Mouse (Mus musculus) stomach, embryonic 16.5 days (tissue): ENCODE data around the gene Vmn1r206. TPM values are rescaled to one million over a fixed set of nuclear protein-coding genes. Genes with fewer than 3 reads are reported as not detected.
"Not testable (repeated sequence)": the region's sequence is repeated elsewhere in the genome, so short reads cannot be mapped to it uniquely, and the experiment has no call there.

Experiments
- ATAC-seq: fragments of 200-750 bp; cut with Nextera tagmentation; 2 replicates; pipeline ENCODE4 v1.8.0; 2017; ENCODE audit warnings: moderate number of reproducible peaks, moderate TSS enrichment; ENCODE audit not compliant: insufficient read depth, low FRiP score
- H3K27ac ChIP-seq: fragments of 300-500 bp; sonication (generic); 2 replicates; pipeline ENCODE4 v1.5.1; 2014; ENCODE audit warnings: low read length
- H3K27me3 ChIP-seq: fragments of 300-500 bp; sonication (generic); 2 replicates; pipeline ENCODE4 v1.6.1; 2014; ENCODE audit warnings: low read length, control low read depth, mixed read lengths; ENCODE audit not compliant: control insufficient read depth, insufficient read depth
- H3K36me3 ChIP-seq: fragments of 300-500 bp; sonication (generic); 2 replicates; pipeline ENCODE4 v1.6.1; 2014; ENCODE audit warnings: low read length; ENCODE audit not compliant: control insufficient read depth, insufficient read depth
- H3K4me1 ChIP-seq: fragments of 300-500 bp; sonication (generic); 2 replicates; pipeline ENCODE4 v1.6.1; 2014; ENCODE audit warnings: low read length, control low read depth, mixed read lengths; ENCODE audit not compliant: control insufficient read depth, insufficient read depth
- H3K4me2 ChIP-seq: fragments of 300-500 bp; sonication (generic); 2 replicates; pipeline ENCODE4 v1.6.1; 2014; ENCODE audit warnings: low read depth, low read length, mixed read lengths
- H3K4me3 ChIP-seq: fragments of 300-500 bp; sonication (generic); replicated peaks from 2 replicates; pipeline ENCODE4 v1.5.1; 2014; ENCODE audit warnings: mild to moderate bottlenecking, low read length
- H3K9ac ChIP-seq: fragments of 300-500 bp; sonication (generic); 2 replicates; pipeline ENCODE4 v1.6.1; 2014; ENCODE audit warnings: low read length
- H3K9me3 ChIP-seq: fragments of 300-500 bp; sonication (generic); replicated peaks from 2 replicates; pipeline ENCODE4 v1.6.1; 2016; ENCODE audit warnings: low read length, control low read depth; ENCODE audit not compliant: control insufficient read depth
- WGBS: fragments of 180-500 bp; shearing (Covaris S2); extraction: QIAGEN DNeasy Blood & Tissue Kit; methylation state at CpG from one replicate; pipeline ENCODE4 v1.1.7; 2014; 5-methylcytosine and 5-hydroxymethylcytosine counted together
- polyA plus RNA-seq: library from polyadenylated mRNA; unstranded; fragments of >200 nt; fragmentation: Nextera tagmentation; extraction: Ambion mirVana; gene quantifications from 2 replicates; pipeline ENCODE4 v1.2.1, GENCODE M21; 2015

The Vmn1r206 gene
- not detected in 2 replicates for polyA plus RNA-seq

GRCm38 (mm10) chr13:22624151-22624550, at the start of gene Vmn1r206:
TSS of gene Vmn1r206 (minus strand) at chr13:22624251.
- not testable (repeated sequence) for H3K27me3 ChIP-seq, H3K4me1 ChIP-seq, ATAC-seq, H3K4me2 ChIP-seq, H3K36me3 ChIP-seq, H3K9me3 ChIP-seq, H3K4me3 ChIP-seq, H3K27ac ChIP-seq, H3K9ac ChIP-seq

DNA sequence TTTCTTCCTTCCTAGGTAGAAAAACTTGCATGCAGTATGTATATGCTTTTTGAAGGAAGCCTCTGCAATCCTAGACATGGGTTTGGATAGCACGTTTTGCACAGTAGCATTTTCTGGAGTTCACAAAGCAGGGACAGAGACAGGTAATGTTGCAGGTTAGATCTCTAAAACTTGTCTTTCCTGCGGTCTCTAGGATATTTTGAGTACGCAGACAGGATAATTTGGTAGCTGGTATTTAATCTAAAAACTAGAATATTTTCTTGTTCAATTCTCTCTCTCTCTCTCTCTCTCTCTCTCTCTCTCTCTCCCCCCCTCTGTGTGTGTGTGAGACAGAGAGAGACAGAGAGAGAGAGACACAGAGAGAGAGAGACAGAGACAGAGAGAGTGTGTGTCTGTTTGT, 31.2 kb downstream of the Vmn1r206 start, which contains the start of gene Vmn1r205:
TSS of gene Vmn1r205 (minus strand) at position 101 of the 400 bp plus-strand sequence.
- Histone ChIP-seq H3K4me2 (no peak within 1 kb of the TSS), H3K9me3 (no peaks in the 10 kb centered on the region), H3K27me3 (no peaks in the 10 kb centered on the region), H3K9ac (no peak within 1 kb of the TSS), H3K4me3 (no peak within 1 kb of the TSS), H3K27ac (no peak within 1 kb of the TSS), H3K36me3 (no peaks in the 10 kb centered on the region), H3K4me1 (no peaks in the 10 kb centered on the region)
- ATAC-seq: no peak
- 85% methylated on average over 3 of the region's 3 CpGs for WGBS

DNA sequence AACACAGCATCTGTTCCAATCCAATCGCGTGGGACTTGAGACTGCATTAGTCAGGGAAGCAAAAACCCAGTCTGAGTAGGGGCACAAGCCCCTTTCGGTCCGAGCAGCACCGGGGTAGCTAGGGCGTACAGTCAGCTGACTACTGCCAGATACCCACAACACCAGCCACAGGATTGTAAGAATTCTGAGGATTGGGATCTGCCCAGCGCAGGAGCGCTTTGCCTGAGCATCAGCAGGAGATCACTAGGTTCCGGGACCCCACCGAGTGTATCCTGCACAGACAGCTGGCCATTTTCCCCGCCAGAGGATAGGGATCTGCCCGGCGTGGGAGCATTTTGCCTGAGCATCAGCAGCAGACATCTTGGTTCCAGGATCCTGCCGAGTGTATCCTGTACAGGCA, 40.7 kb downstream of the Vmn1r206 start:
- H3K9ac ChIP-seq, H3K27me3 ChIP-seq, H3K4me2 ChIP-seq, ATAC-seq, H3K36me3 ChIP-seq, H3K4me3 ChIP-seq, H3K4me1 ChIP-seq, H3K9me3 ChIP-seq, H3K27ac ChIP-seq: not testable (repeated sequence)
- 72% methylated on average over 14 of the region's 14 CpGs for WGBS

DNA sequence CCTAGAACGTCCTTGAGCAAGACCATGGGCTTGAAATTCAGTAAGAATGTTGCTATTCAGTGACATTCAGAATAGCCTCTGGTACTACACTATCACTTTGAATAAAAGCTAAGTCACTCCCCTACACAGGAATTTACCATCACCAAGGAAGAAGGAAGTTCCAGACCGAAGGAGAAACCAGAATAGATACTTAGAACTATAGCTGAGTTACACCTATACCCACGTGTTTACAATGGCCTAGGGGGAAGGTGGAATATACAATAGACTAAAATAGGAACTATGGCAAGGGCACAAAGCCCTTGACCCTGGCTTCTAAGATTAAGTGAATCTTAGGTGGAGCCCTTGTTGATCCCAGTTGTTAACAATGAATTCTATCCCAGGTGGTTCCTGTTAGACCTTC, 49.1 kb downstream of the Vmn1r206 start:
- WGBS: 75% methylated on average over 3 of the region's 3 CpGs

More for the DNA sequence above, 49.1 kb downstream of the Vmn1r206 start:
- not testable (repeated sequence) for H3K4me2 ChIP-seq, H3K9ac ChIP-seq, H3K36me3 ChIP-seq, H3K27ac ChIP-seq, H3K4me1 ChIP-seq, H3K4me3 ChIP-seq, H3K9me3 ChIP-seq, ATAC-seq, H3K27me3 ChIP-seq

Other genes starting within 250 kb of the Vmn1r206 start
- gene Vmn1r199, start 244.4 kb downstream of the Vmn1r206 start, polyA plus RNA-seq: not detected in 2 replicates
- not detected in 2 replicates for gene Vmn1r200, start 233.9 kb downstream of the Vmn1r206 start, polyA plus RNA-seq
- not detected in 2 replicates for gene Vmn1r201, start 152.3 kb downstream of the Vmn1r206 start, polyA plus RNA-seq
- 0.04 TPM in 1 of 2 replicates, not detected in the other for gene Vmn1r202, start 118.9 kb downstream of the Vmn1r206 start, polyA plus RNA-seq
- not detected in 2 replicates for gene Vmn1r203, start 106.1 kb downstream of the Vmn1r206 start, polyA plus RNA-seq
- gene Vmn1r204, start 71.1 kb downstream of the Vmn1r206 start, polyA plus RNA-seq: not detected in 2 replicates
- not detected in 2 replicates for gene Vmn1r205, start 31.3 kb downstream of the Vmn1r206 start, polyA plus RNA-seq
- gene Vmn1r207-ps, start 105.4 kb upstream of the Vmn1r206 start, polyA plus RNA-seq: not detected in 2 replicates
- gene Vmn1r208, start 153.1 kb upstream of the Vmn1r206 start, polyA plus RNA-seq: not detected in 2 replicates
- not detected in 2 replicates for gene Vmn1r209, start 185.4 kb upstream of the Vmn1r206 start, polyA plus RNA-seq
- gene Vmn1r210, start 207.1 kb upstream of the Vmn1r206 start, polyA plus RNA-seq: not detected in 2 replicates
- not detected in 2 replicates for gene Vmn1r211, start 233.3 kb upstream of the Vmn1r206 start, polyA plus RNA-seq